Comparison of ENCODE assay signal across 22 mouse cellular contexts in genomic region chr11:51661867-51662365, GRCm38 (mm10). TPM values are rescaled to one million over a fixed set of nuclear protein-coding genes. Genes with fewer than 3 reads are reported as not detected.
"Had no signal": no experiment of that assay in that cellular context is flagged by ENCODE, and none has a peak within 500 bp of the region (broad histone marks: within the 10 kb centered on the region; RNA-seq: fewer than 3 reads in every experiment).

No protein-coding gene starts in this region.

- H3K9ac ChIP-seq: intestine, embryonic 15.5 days; kidney, embryonic 15.5 days; limb, embryonic 13.5 days; liver, embryonic 13.5 days; midbrain, embryonic 13.5 days; neural tube, embryonic 13.5 days; stomach, embryonic 15.5 days had no signal

- H3K4me2 ChIP-seq: intestine, embryonic 15.5 days; kidney, embryonic 15.5 days; limb, embryonic 13.5 days; liver, embryonic 13.5 days; midbrain, embryonic 13.5 days; neural tube, embryonic 13.5 days; stomach, embryonic 15.5 days had no signal

- DNase-seq: kidney, adult 18-20 months; kidney, postnatal 10 days; layer of hippocampus, adult 9-11 months; layer of hippocampus, postnatal 36 days; left cerebral cortex, postnatal 4 days; liver, embryonic 13.5 days; lung, adult 2 months; lung, postnatal 14 days; lung, postnatal 4 days; right cerebral cortex, postnatal 25 days; spleen, adult 18-20 months; thymus, postnatal 25 days had no signal

- H3K36me3 ChIP-seq: intestine, embryonic 15.5 days; kidney, embryonic 15.5 days; limb, embryonic 13.5 days; liver, embryonic 13.5 days; midbrain, embryonic 13.5 days; neural tube, embryonic 13.5 days; stomach, embryonic 15.5 days had no signal

- H3K27me3 ChIP-seq: intestine, embryonic 15.5 days; kidney, embryonic 15.5 days; limb, embryonic 13.5 days; liver, embryonic 13.5 days; midbrain, embryonic 13.5 days; neural tube, embryonic 13.5 days; stomach, embryonic 15.5 days had no signal

- H3K4me3 ChIP-seq: intestine, embryonic 15.5 days; kidney, embryonic 15.5 days; left cerebral cortex, adult 2 months; limb, embryonic 13.5 days; liver, embryonic 13.5 days; midbrain, embryonic 13.5 days; myocyte; neural tube, embryonic 13.5 days; stomach, embryonic 15.5 days had no signal

- H3K9me3 ChIP-seq: intestine, embryonic 15.5 days; kidney, embryonic 15.5 days; limb, embryonic 13.5 days; liver, embryonic 13.5 days; midbrain, embryonic 13.5 days; neural tube, embryonic 13.5 days; stomach, embryonic 15.5 days had no signal

- ATAC-seq: intestine, embryonic 15.5 days; midbrain, embryonic 13.5 days; midbrain, embryonic 16.5 days had no signal

- H3K27ac ChIP-seq: intestine, embryonic 15.5 days; kidney, embryonic 15.5 days; left cerebral cortex, adult 2 months; limb, embryonic 13.5 days; liver, embryonic 13.5 days; midbrain, embryonic 13.5 days; neural tube, embryonic 13.5 days; stomach, embryonic 15.5 days had no signal

- H3K4me1 ChIP-seq: midbrain, embryonic 13.5 days had no signal

RNA-seq across cellular contexts. Expression of gene D930048N14Rik, which starts 11.2 kb away (rescaled TPM):
- total RNA-seq: megakaryocyte-erythroid progenitor cell, adult 5-6 weeks had no signal
